Mouse (Mus musculus): ENCODE measurements around the gene Actr2. TPM values are rescaled to one million over a fixed set of nuclear protein-coding genes. Genes with fewer than 3 reads are reported as not detected.

Actr2 gene
- polyA plus RNA-seq, 1 experiment, result 194 TPM

GRCm38 (mm10) chr11:20054617-20055016, 58.1 kb downstream of the Actr2 start:
- H3K4me1 ChIP-seq (ENCODE audit: control insufficient read depth, insufficient read depth, low read length), result no peaks in the 10 kb centered on the region
- peak overlapping the region; percentile 23; the same call in 1 of the 2 replicates for H3K27ac ChIP-seq (ENCODE audit: insufficient read depth, low read length)
- no peak overlapping the region for H3K4me3 ChIP-seq (ENCODE audit: insufficient read depth, low read length)
- no peak for TF ChIP-seq CTCF (IDR thresholded peaks at IDR 0.05; ENCODE audit: borderline replicate concordance, insufficient read depth, low read length)
- no peak for TF ChIP-seq POLR2A (IDR thresholded peaks at IDR 0.05; ENCODE audit: low read depth, low read length)

DNA sequence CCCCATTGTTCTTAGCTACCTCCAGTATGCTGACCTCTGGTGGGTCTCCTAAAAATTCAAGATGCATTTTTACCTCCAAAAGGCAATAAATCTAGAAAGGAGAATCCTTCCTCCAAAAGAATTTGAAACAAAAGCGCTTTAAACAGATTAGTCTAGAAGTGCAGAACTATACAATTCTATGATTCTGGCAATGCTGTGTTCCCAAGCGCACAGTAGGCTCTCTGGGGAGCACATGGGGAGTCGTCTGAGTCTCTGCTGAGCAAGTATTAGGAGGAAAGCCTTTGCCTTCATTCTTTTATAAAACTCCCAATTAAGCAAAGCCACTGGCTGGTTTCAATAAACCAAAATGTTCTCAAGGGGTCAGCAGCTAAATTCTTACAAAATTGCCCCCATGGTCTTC, 58.8 kb downstream of the Actr2 start:
- TF ChIP-seq CTCF (IDR thresholded peaks at IDR 0.05; ENCODE audit: borderline replicate concordance, insufficient read depth, low read length) (no peak), POLR2A (IDR thresholded peaks at IDR 0.05; ENCODE audit: low read depth, low read length) (no peak)
- Histone ChIP-seq H3K4me1 (ENCODE audit: control insufficient read depth, insufficient read depth, low read length) (no peaks in the 10 kb centered on the region), H3K4me3 (ENCODE audit: insufficient read depth, low read length) (no peak overlapping the region), H3K27ac (ENCODE audit: insufficient read depth, low read length) (no peak overlapping the region)

- no peak overlapping the region for H3K4me3 ChIP-seq (ENCODE audit: insufficient read depth, low read length)
- no peak overlapping the region for H3K27ac ChIP-seq (ENCODE audit: insufficient read depth, low read length)
- TF ChIP-seq CTCF (IDR thresholded peaks at IDR 0.05; ENCODE audit: borderline replicate concordance, insufficient read depth, low read length) (no peak), POLR2A (IDR thresholded peaks at IDR 0.05; ENCODE audit: low read depth, low read length) (no peak)
- no peaks in the 10 kb centered on the region for H3K4me1 ChIP-seq (ENCODE audit: control insufficient read depth, insufficient read depth, low read length)
These were observed 59.7 kb downstream of the Actr2 start for GRCm38 (mm10) chr11:20052814-20053536.

DNA sequence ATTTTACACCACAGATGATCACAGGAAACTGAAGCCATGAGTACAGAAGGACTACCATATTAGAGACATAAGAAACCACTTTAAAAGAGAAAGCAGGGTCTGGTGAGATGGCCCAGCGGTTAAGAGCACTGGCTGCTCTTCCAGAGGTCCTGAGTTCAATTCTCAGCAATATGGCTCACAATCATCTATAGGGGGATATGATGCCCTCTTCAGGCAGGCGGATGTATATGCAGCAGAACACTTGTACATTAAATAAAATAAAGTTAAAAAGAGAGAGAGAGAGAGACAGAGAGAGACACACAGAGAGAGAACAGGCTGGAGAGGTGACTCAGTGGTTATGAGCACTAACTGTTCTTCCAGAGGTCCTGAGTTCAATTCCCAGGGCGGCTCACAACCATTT, 67.1 kb downstream of the Actr2 start:
- peaks cover 5% of the 10 kb centered on the region; the same call in 1 of the 2 replicates for H3K4me1 ChIP-seq (ENCODE audit: control insufficient read depth, insufficient read depth, low read length)
- TF ChIP-seq POLR2A (IDR thresholded peaks at IDR 0.05; ENCODE audit: low read depth, low read length), result no peak
- TF ChIP-seq CTCF (IDR thresholded peaks at IDR 0.05; ENCODE audit: borderline replicate concordance, insufficient read depth, low read length), result no peak
- no peak overlapping the region for H3K27ac ChIP-seq (ENCODE audit: insufficient read depth, low read length)
- H3K4me3 ChIP-seq (ENCODE audit: insufficient read depth, low read length), result no peak overlapping the region

DNA sequence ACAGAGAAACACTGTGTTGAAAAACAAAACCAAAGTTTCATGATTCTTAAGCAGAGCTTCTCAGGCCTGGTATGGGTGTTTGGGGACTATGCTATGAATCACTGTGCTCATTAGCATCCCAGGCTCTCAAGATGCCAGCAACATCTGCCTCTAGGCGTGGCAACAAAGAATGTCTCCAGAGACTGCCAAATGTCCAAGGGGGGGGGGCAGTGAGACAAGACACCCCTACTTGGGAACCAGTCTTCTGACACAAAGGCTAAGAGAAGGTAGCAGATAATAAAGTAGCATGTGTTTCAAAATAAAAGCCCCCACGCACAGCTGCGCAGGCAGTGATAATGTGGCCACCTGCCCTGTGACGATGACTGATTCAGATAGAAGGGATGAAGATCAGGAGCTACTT, 69.5 kb downstream of the Actr2 start:
- Histone ChIP-seq H3K4me1 (ENCODE audit: control insufficient read depth, insufficient read depth, low read length) (peaks cover 13% of the 10 kb centered on the region), H3K4me3 (ENCODE audit: insufficient read depth, low read length) (no peak overlapping the region), H3K27ac (ENCODE audit: insufficient read depth, low read length) (peak overlapping the region; percentile 69)
- no peak for TF ChIP-seq POLR2A (IDR thresholded peaks at IDR 0.05; ENCODE audit: low read depth, low read length)
- TF ChIP-seq CTCF (IDR thresholded peaks at IDR 0.05; ENCODE audit: borderline replicate concordance, insufficient read depth, low read length), result no peak

GRCm38 (mm10) chr11:20042106-20042505, 70.6 kb downstream of the Actr2 start:
- TF ChIP-seq POLR2A (IDR thresholded peaks at IDR 0.05; ENCODE audit: low read depth, low read length) (no peak), CTCF (IDR thresholded peaks at IDR 0.05; ENCODE audit: borderline replicate concordance, insufficient read depth, low read length) (no peak)
- H3K27ac ChIP-seq (ENCODE audit: insufficient read depth, low read length), result peak overlapping the region; percentile 46
- H3K4me3 ChIP-seq (ENCODE audit: insufficient read depth, low read length), result no peak overlapping the region
- H3K4me1 ChIP-seq (ENCODE audit: control insufficient read depth, insufficient read depth, low read length), result peaks cover 13% of the 10 kb centered on the region

GRCm38 (mm10) chr11:20041164-20041920, 71.4 kb downstream of the Actr2 start:
- H3K27ac ChIP-seq (ENCODE audit: insufficient read depth, low read length), result peak overlapping the region; percentile 46
- no peak overlapping the region for H3K4me3 ChIP-seq (ENCODE audit: insufficient read depth, low read length)
- TF ChIP-seq CTCF (IDR thresholded peaks at IDR 0.05; ENCODE audit: borderline replicate concordance, insufficient read depth, low read length), result no peak
- no peak for TF ChIP-seq POLR2A (IDR thresholded peaks at IDR 0.05; ENCODE audit: low read depth, low read length)
- H3K4me1 ChIP-seq (ENCODE audit: control insufficient read depth, insufficient read depth, low read length), result peaks cover 13% of the 10 kb centered on the region

- TF ChIP-seq CTCF (IDR thresholded peaks at IDR 0.05; ENCODE audit: borderline replicate concordance, insufficient read depth, low read length) (no peak), POLR2A (IDR thresholded peaks at IDR 0.05; ENCODE audit: low read depth, low read length) (no peak; the same call in 1 of the 2 replicates)
- Histone ChIP-seq H3K4me1 (ENCODE audit: control insufficient read depth, insufficient read depth, low read length) (peaks cover 13% of the 10 kb centered on the region), H3K4me3 (ENCODE audit: insufficient read depth, low read length) (no peak overlapping the region), H3K27ac (ENCODE audit: insufficient read depth, low read length) (peak overlapping the region; percentile 20; the same call in 1 of the 2 replicates)
These were observed 74.0 kb downstream of the Actr2 start for GRCm38 (mm10) chr11:20038723-20039122.

DNA sequence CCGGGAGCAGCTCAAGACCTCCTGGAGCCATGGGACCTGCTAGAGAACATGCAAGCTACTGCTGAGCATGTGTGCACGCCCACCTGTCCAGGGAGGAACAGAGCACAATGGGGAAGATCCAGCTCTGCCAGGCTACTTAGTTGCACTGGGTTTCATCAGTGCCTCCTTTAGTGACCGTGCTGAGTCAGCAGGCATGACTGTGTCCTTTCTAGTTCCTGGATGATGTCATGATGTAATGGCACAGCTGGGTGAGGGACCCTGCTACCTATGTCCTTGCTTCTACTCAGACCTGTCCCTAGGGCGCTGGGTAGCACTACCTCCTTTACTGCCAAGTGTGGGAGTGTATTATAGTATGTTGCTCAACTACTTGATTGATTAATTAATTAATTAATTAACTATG, 75.0 kb downstream of the Actr2 start:
- no peak for TF ChIP-seq POLR2A (IDR thresholded peaks at IDR 0.05; ENCODE audit: low read depth, low read length)
- no peak for TF ChIP-seq CTCF (IDR thresholded peaks at IDR 0.05; ENCODE audit: borderline replicate concordance, insufficient read depth, low read length)
- Histone ChIP-seq H3K4me3 (ENCODE audit: insufficient read depth, low read length) (no peak overlapping the region), H3K4me1 (ENCODE audit: control insufficient read depth, insufficient read depth, low read length) (peaks cover 11% of the 10 kb centered on the region), H3K27ac (ENCODE audit: insufficient read depth, low read length) (no peak overlapping the region)

DNA sequence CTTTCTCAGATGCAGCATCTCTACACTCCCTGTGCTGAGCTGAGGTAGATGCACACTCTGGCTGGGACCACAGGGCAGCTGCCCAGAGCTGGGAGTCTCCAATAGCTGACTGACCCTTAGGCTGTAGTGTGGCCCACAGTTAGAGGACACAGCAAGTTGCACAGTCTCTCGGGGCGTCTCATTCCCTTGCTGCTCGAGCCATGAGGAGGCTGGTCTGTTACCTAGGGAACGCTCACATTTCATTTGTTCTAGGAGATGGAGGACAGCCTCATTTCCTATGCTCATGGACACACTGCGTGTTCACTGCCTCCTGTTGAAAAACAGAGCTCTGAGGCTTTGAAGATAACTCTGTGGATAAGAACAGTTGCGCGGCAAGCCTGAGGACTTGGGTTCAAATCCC, 76.7 kb downstream of the Actr2 start:
- H3K4me3 ChIP-seq (ENCODE audit: insufficient read depth, low read length), result no peak overlapping the region
- H3K4me1 ChIP-seq (ENCODE audit: control insufficient read depth, insufficient read depth, low read length), result peaks cover 8% of the 10 kb centered on the region
- TF ChIP-seq POLR2A (IDR thresholded peaks at IDR 0.05; ENCODE audit: low read depth, low read length) (no peak), CTCF (IDR thresholded peaks at IDR 0.05; ENCODE audit: borderline replicate concordance, insufficient read depth, low read length) (no peak)
- H3K27ac ChIP-seq (ENCODE audit: insufficient read depth, low read length), result 0 out of 2 replicates have a peak overlapping the region, but pooled peaks have one; percentile 12
